Mouse (Mus musculus) hematopoietic multipotent progenitor cell, adult 10-12 weeks (in vitro differentiated cells): ENCODE data around the gene S100a4. TPM values are rescaled to one million over a fixed set of nuclear protein-coding genes. Genes with fewer than 3 reads are reported as not detected.

Experiments
- polyA plus RNA-seq: library from polyadenylated mRNA; stranded (reverse); fragments of >175 nt; gene quantifications from 2 replicates; pipeline ENCODE4 v1.2.3, GENCODE M21; 2012; ENCODE audit warnings: low replicate concordance

S100a4 gene
- polyA plus RNA-seq: 8.1 and 14.2 TPM in 2 replicates

DNA sequence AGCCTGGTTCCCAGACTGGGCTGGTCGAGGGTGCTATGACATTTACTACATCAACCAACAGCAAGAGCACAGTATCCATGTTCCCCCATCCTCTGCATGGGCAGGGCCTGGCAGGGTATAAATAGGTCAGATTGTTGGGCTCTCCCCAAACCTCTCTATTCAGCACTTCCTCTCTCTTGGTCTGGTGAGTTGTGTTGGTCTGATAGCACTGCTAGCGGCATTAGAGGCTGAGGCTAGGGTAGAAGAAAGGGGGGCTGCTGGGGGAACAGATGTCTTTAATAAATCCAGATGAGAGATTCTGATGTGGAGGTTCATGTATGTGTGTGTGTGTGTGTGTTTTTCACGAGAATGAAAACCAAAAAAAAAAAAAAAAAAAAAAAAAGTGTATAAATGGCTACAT is at the start of gene S100a4:
Gene S100a4 (plus strand): TSS at position 149 of the 400 bp plus-strand sequence.

DNA sequence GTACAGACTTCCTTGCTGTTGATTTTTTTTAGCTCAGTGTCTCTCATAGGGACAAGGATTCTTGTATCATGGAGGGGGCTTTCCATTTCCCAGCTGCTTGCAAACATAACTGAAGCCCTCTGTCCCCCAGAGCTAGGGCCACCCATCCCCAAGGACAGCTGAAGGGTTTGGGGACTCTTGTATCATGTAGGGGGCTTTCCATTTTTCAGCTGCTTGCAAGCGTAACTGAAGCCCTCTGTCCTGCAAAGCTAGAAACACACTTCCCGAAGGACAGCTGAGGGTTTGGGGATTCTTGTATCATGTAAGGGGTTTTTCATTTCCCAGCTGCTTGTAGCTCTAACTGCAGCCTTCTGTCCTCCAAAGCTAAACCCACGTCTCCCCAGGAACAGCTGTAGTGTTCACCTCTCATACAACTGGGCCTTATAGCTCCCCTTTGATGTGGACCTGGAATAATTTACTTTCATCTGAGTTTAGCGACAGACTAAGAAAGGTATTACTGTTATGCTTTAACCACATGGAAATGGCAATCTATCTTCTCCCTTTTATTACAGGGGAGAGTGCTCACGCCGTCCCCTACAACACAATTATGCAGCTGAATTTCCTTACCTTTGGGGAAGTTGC is 43.5 kb upstream of the S100a4 start, which contains the start of gene S100a3:
Gene S100a3 (plus strand): TSS at position 571 of the 621 bp plus-strand sequence.

DNA sequence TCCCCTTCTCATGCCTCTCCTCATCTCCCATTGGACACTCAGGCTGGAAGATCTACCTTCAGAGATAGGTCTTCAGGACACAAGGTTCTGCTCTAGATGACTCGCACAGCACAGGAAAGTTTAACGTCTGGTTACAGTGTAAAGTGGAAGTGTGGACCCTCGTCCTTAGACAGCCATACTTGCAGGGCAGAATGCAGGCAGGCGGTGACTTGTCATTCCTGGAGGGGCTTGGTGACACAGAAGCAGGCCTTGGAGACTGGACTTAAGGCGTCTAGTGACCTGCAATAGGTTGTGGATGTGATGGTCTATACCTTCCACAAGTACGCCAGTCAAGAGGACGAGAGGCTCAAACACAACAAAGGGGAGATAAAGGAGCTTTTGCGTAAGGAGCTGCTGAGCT is 13.6 kb upstream of the S100a4 start, which contains the start of gene S100a2:
Gene S100a2 (plus strand): TSS at position 301 of the 400 bp plus-strand sequence.

DNA sequence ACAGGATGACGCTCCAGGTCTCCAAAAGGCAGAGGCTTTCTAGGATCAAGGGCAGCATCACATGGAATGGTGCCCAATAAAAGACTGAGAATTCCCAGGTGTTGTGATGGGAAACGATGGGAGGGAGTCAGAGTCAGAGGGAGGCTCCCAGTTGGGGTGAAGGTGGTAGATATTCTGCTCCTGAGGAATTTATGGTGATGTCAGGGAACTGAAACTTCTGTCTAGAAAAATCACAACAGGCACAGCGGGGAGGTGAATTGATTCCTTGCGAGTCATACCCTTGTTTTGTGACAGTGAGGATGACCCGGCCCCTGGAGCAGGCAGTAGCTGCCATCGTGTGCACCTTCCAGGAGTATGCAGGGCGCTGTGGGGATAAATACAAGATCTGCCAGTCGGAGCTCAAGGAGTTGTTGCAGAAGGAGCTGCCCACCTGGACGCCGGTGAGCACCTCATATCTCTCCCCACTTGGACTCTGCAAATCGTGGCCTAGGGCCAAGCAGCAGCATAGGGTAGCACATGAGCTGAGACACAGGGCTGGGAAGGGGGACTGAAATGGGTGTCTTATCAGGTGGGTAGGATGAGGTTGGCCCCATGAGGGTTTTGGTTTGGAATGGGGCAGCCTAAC is 2.0 kb upstream of the S100a4 start, which contains the start of gene Gm42674:
Gene Gm42674 (plus strand): TSS at position 419 of the 625 bp plus-strand sequence.

DNA sequence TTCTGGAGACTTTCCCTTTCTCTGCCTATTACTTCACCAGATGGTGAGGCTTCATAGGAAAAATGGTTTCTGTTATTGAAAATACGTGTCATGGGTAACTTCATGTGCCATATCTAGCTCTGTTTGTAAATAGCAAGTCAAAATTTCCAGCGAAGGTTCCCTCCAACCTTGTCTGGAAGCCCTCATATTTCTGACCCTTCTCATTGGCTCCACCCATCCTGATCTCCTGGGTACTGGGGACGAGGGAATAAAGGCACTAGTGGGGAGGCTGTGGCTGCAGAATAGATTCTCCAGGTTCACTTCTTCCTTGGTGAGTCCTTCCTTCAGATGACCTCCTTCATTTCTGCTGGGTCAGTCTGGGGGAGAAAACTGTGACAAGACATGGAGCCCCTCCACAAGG is 4.7 kb downstream of the S100a4 start, which contains the start of gene S100a5:
Gene S100a5 (plus strand): TSS at position 301 of the 400 bp plus-strand sequence.

DNA sequence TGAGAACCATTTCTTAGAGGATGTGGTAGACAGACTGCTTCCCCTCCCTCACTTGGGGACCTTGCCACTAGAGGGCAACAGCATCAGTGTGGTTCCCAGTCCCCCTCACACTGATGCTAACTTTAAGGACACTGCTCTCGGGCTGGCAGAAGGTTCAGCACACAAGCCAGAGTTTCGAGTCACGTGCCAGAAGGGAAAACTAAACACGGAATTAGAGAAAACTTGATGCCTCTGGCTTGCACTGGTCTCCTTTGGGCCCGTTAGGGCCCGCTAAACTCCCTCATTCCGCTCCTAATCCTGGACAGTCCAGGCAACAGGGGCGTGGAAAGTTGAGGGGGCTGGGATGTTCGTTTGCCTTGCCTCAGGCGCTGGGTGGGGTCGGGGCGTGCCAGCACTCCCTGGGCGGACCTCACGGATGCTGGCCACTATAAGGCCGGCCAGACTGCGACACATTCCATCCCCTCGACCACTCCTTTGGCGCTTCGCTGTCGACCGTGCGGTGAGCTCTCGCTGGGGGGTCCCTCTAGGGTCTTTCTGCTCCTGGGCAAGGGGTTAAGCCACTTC is 9.2 kb downstream of the S100a4 start, which contains the start of gene S100a6:
Gene S100a6 (plus strand): TSS at position 155 of the 564 bp plus-strand sequence.

DNA sequence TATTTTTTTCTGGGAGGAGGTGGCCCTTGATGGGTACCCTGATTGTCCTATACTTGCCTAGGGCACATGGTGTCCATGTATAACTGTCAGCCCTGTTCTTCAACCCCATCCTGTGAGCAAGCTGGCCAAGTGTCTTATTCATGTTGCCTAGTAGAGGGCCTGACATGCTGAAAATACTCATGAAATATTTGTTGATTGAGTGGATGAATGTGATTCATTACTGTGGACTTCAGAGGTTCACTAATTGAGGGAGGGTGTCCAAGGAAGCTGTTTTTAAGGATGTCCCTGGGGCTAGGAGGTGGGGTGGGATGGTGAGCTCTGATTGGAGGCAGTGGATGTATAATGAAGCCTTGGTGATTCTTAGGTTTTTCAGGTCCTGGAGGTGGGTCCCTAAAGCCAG is 50.1 kb downstream of the S100a4 start, which contains the start of gene S100a7a:
Gene S100a7a (plus strand): TSS at position 301 of the 400 bp plus-strand sequence.

Other genes starting within 250 kb of the S100a4 start
- 2.6 and 4.0 TPM in 2 replicates for gene Slc27a3, start 213.8 kb upstream of the S100a4 start, polyA plus RNA-seq
- 27.3 and 32.4 TPM in 2 replicates for gene Ints3, start 170.1 kb upstream of the S100a4 start, polyA plus RNA-seq
- gene Npr1, start 137.9 kb upstream of the S100a4 start, polyA plus RNA-seq: 0.16 and 1.8 TPM in 2 replicates
- gene Ilf2, start 127.6 kb upstream of the S100a4 start, polyA plus RNA-seq: 6.0 and 9.8 TPM in 2 replicates
- 5.7 and 5.9 TPM in 2 replicates for gene Snapin, start 112.7 kb upstream of the S100a4 start, polyA plus RNA-seq
- 75.5 and 121 TPM in 2 replicates for gene Chtop, start 94.3 kb upstream of the S100a4 start, polyA plus RNA-seq
- gene S100a1, start 89.4 kb upstream of the S100a4 start, polyA plus RNA-seq: 8.5 and 9.8 TPM in 2 replicates
- gene S100a13, start 89.3 kb upstream of the S100a4 start, polyA plus RNA-seq: 8.5 TPM in 2 replicates
- gene S100a14, start 76.9 kb upstream of the S100a4 start, polyA plus RNA-seq: 0.18 TPM in 2 replicates
- gene S100a16, start 66.5 kb upstream of the S100a4 start, polyA plus RNA-seq: 0.38 and 1.0 TPM in 2 replicates
- gene S100a3, start 43.2 kb upstream of the S100a4 start, polyA plus RNA-seq: 0.38 TPM in 1 of 2 replicates, not detected in the other
- not detected in 2 replicates for gene S100a2, start 13.5 kb upstream of the S100a4 start, polyA plus RNA-seq
- not detected in 2 replicates for gene Gm42674, start 1.9 kb upstream of the S100a4 start, polyA plus RNA-seq
- gene S100a5, start 4.8 kb downstream of the S100a4 start, polyA plus RNA-seq: not detected in 2 replicates
- 18.8 and 73.6 TPM in 2 replicates for gene S100a6, start 9.1 kb downstream of the S100a4 start, polyA plus RNA-seq
- 0.12 TPM in 1 of 2 replicates, not detected in the other for gene S100a7a, start 50.2 kb downstream of the S100a4 start, polyA plus RNA-seq
- gene S100a8, start 65.2 kb downstream of the S100a4 start, polyA plus RNA-seq: 30.7 and 39.3 TPM in 2 replicates
- 130 and 140 TPM in 2 replicates for gene S100a9, start 92.0 kb downstream of the S100a4 start, polyA plus RNA-seq
- gene Pglyrp4, start 123.1 kb downstream of the S100a4 start, polyA plus RNA-seq: 0.09 TPM in 1 of 2 replicates, not detected in the other
- gene Gm5849, start 174.1 kb downstream of the S100a4 start, polyA plus RNA-seq: not detected in 2 replicates